Mouse (Mus musculus): ENCODE results near the gene Tmem150b.

The Tmem150b gene

DNA sequence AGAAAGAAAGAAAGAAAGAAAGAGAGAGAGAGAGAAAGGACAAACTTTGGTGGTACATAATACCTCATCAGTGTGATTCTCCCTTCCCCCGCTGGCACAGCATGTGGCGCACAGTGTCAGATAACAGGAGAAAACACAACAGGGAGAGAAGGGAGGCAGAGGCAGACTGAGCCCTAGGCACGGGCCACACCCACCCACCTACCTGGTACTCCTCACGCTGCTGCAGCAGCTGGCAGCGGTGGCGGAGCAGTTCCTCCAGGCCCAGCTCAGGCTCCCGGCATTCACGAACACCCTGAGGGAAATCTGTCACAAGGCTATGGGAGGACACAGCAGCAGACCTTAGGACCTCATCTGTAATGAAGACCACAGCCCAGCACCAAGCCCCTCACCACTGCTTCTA is 61.9 kb downstream of the Tmem150b start:
- DNase-seq (ENCODE audit: low read depth), result no peak

- DNase-seq (ENCODE audit: low read depth), result no peak
These were observed 65.1 kb downstream of the Tmem150b start for GRCm38 (mm10) chr7:4659911-4660443.

- peak; percentile 95 for DNase-seq (ENCODE audit: low read depth)
These were observed 66.0 kb downstream of the Tmem150b start, which contains the start of gene Ppp6r1 for GRCm38 (mm10) chr7:4658912-4659551. Gene Ppp6r1 (minus strand): TSS chr7:4659019.

DNA sequence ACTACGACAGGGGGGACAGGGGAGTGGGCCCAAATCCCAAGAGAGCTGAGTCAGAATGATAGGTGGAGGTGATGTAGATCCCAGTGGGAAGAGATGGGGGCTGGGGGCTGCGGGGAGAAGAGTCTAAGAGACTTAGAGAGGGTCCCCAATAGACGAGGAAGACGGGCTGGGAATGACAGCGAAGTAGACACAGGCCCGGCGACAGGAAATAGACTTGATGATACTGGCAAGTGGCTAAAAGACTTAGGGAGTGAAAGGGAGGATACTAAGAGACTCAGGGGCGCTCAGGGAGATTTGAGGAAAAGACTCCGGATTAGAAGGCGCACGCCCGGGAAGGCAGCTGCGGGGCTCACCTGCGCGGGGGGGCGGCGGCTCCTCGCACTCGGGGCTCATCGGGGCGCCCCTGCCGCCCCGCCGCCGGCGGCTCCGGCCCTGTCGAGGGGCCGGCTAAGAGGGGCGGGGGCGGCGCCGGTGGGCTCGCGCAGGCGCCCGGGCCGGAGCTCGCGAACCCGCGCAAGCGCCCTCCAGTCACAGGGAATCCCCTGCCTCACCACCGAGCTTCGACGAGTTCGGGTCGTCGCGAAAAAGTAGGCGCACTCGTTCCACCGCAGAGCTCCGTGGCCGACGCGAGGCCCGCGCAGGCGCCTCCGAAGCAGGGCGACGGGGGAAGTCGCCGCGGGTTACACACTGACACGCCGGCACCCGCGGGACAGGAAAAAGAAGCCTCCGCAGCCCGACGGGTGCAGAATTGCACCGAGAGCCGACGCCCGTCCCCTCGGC is 66.7 kb downstream of the Tmem150b start:
- DNase-seq (ENCODE audit: low read depth), result no peak

GRCm38 (mm10) chr7:4657521-4658127 is 67.4 kb downstream of the Tmem150b start:
- no peak for DNase-seq (ENCODE audit: low read depth)

All from 416B (cell line).